ENCODE assay signal across 16 mouse cellular contexts in the genomic region with DNA sequence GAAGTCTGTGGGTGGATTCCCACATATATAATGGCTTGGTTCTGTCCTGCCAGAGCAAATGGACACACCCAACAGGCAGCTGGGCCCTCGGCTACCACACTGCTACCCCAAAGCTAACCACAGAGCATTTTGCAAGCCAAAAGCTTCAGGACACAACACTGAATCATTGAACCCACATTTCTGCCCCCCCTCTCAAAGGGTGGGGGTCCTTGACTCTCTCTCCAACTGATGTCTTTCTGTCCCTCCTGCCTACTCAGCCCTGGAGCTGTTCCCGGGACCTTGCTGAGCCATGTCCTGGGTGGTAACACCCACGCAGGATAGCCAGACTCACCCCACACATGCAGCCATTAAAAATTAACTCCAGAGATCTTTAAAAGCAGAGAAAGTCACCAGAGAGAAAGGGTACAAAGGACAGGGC. TPM values are rescaled to one million over a fixed set of nuclear protein-coding genes. Genes with fewer than 3 reads are reported as not detected.
DNase-seq lines count a peak whose midpoint lies in the region; ATAC-seq and TF ChIP-seq lines count a peak whose summit lies in the region.
"Had no signal": no experiment of that assay in that cellular context is flagged by ENCODE, and none has a peak within 500 bp of the region (broad histone marks: within the 10 kb centered on the region; RNA-seq: fewer than 3 reads in every experiment).

No protein-coding gene starts in this region.

- H3K27ac ChIP-seq in embryonic facial prominence, embryonic 14.5 days (replicated peaks; ENCODE audit: low read depth, low read length): peak overlapping the region; percentile 66
- H3K27ac ChIP-seq in liver, postnatal 0 days (ENCODE audit: low read depth): peak overlapping the region; percentile 62; the same call in 1 of the 2 replicates
- no peak overlapping the region for H3K27ac ChIP-seq in midbrain, embryonic 15.5 days
- H3K27ac ChIP-seq: forebrain, embryonic 12.5 days; heart, adult 2 months; hindbrain, embryonic 15.5 days had no signal

- H3K9me3 ChIP-seq in embryonic facial prominence, embryonic 14.5 days (ENCODE audit: control insufficient read depth, low read length): no peaks in the 10 kb centered on the region
- no peaks in the 10 kb centered on the region for H3K9me3 ChIP-seq in liver, postnatal 0 days (ENCODE audit: low read length)
- H3K9me3 ChIP-seq in midbrain, embryonic 15.5 days: no peaks in the 10 kb centered on the region
- H3K9me3 ChIP-seq: forebrain, embryonic 12.5 days; hindbrain, embryonic 15.5 days had no signal

- no peaks in the 10 kb centered on the region for H3K27me3 ChIP-seq in embryonic facial prominence, embryonic 14.5 days (replicated peaks; ENCODE audit: control insufficient read depth, insufficient read depth, low read length)
- no peaks in the 10 kb centered on the region for H3K27me3 ChIP-seq in liver, postnatal 0 days (ENCODE audit: insufficient read depth, low read length)
- H3K27me3 ChIP-seq in midbrain, embryonic 15.5 days (replicated peaks): no peaks in the 10 kb centered on the region
- H3K27me3 ChIP-seq: forebrain, embryonic 12.5 days; hindbrain, embryonic 15.5 days had no signal

- no peak overlapping the region for H3K4me2 ChIP-seq in embryonic facial prominence, embryonic 14.5 days (ENCODE audit: low read depth, low read length)
- peak overlapping the region; percentile 60 for H3K4me2 ChIP-seq in liver, postnatal 0 days (ENCODE audit: low read depth, low read length)
- H3K4me2 ChIP-seq in midbrain, embryonic 15.5 days: no peak overlapping the region
- H3K4me2 ChIP-seq: forebrain, embryonic 12.5 days; hindbrain, embryonic 15.5 days had no signal

- peak overlapping the region; percentile 2; the same call in 1 of the 2 replicates for H3K9ac ChIP-seq in embryonic facial prominence, embryonic 14.5 days (ENCODE audit: low read depth, low read length)
- no peak overlapping the region for H3K9ac ChIP-seq in liver, postnatal 0 days (replicated peaks)
- H3K9ac ChIP-seq in midbrain, embryonic 15.5 days: no peak overlapping the region
- H3K9ac ChIP-seq: forebrain, embryonic 12.5 days; hindbrain, embryonic 15.5 days had no signal

- peaks cover 64% of the 10 kb centered on the region for H3K4me1 ChIP-seq in embryonic facial prominence, embryonic 14.5 days (ENCODE audit: control insufficient read depth, insufficient read depth, low read length)
- H3K4me1 ChIP-seq in liver, postnatal 0 days (ENCODE audit: insufficient read depth): peaks cover 29% of the 10 kb centered on the region
- peaks cover 12% of the 10 kb centered on the region for H3K4me1 ChIP-seq in midbrain, embryonic 15.5 days

- no peak overlapping the region for H3K4me3 ChIP-seq in embryonic facial prominence, embryonic 14.5 days (ENCODE audit: low read depth, low read length)
- H3K4me3 ChIP-seq in liver, postnatal 0 days (ENCODE audit: low read depth, low read length): 0 out of 2 replicates have a peak overlapping the region, but pooled peaks have one; percentile 21
- H3K4me3 ChIP-seq in midbrain, embryonic 15.5 days: no peak overlapping the region
- H3K4me3 ChIP-seq: forebrain, embryonic 12.5 days; heart, adult 2 months; hindbrain, embryonic 15.5 days had no signal

- 50% methylated on average over 3 of the region's 3 CpGs for WGBS in embryonic facial prominence, embryonic 14.5 days
- WGBS in liver, postnatal 0 days (ENCODE audit: insufficient replicate concordance): 48% methylated on average over 3 of the region's 3 CpGs
- WGBS in midbrain, embryonic 15.5 days: 74% methylated on average over 3 of the region's 3 CpGs

- TF ChIP-seq EP300 in liver, postnatal 0 days (IDR thresholded peaks at IDR 0.05; ENCODE audit: low read depth): no peak

- TF ChIP-seq CTCF in liver, postnatal 0 days (IDR thresholded peaks at IDR 0.05; ENCODE audit: low read depth): no peak

- ATAC-seq in embryonic facial prominence, embryonic 14.5 days (ENCODE audit: low read depth): no peak
- peak; percentile 64 for ATAC-seq in liver, postnatal 0 days
- no peak for ATAC-seq in midbrain, embryonic 15.5 days (replicated peaks)

- H3K36me3 ChIP-seq in embryonic facial prominence, embryonic 14.5 days (ENCODE audit: control insufficient read depth, insufficient read depth, low read length): peaks cover 9% of the 10 kb centered on the region; the same call in 1 of the 2 replicates
- no peaks in the 10 kb centered on the region for H3K36me3 ChIP-seq in liver, postnatal 0 days (replicated peaks; ENCODE audit: insufficient read depth, low read length)
- no peaks in the 10 kb centered on the region for H3K36me3 ChIP-seq in midbrain, embryonic 15.5 days (replicated peaks)
- H3K36me3 ChIP-seq: forebrain, embryonic 12.5 days; hindbrain, embryonic 15.5 days had no signal

- DNase-seq in kidney, postnatal 4 days: peak; percentile 39 to 55
- DNase-seq in kidney, adult 11 months: no peak
- peak; percentile 81 for DNase-seq in Muller cell, postnatal 12 days (ENCODE audit: inconsistent ontology term)
- DNase-seq in embryonic facial prominence, embryonic 14.5 days (ENCODE audit: low spot score): peak; percentile 46
- DNase-seq in liver, postnatal 0 days: no peak
- DNase-seq in frontal cortex, postnatal 25 days (ENCODE audit: low spot score in 2 of 2): no peak
- DNase-seq: adrenal gland, postnatal 14 days; cerebellum, postnatal 10 days; heart, adult 2 months; heart, postnatal 10 days; layer of hippocampus, postnatal 36 days; lung, adult 2 months; right cerebral cortex, postnatal 14 days had no signal

RNA-seq across cellular contexts. Expression of a gene that starts 45.4 kb away (rescaled TPM):
- polyA plus RNA-seq in embryonic facial prominence, embryonic 14.5 days (2014; fragmentation: Nextera tagmentation; extraction: Ambion mirVana): 42.3 and 46.3 TPM in 2 replicates
- polyA plus RNA-seq in liver, postnatal 0 days (2015; fragmentation: Nextera tagmentation; extraction: Ambion mirVana): 5.7 and 5.8 TPM in 2 replicates
- 6.1 and 7.2 TPM in 2 replicates for polyA plus RNA-seq in midbrain, embryonic 15.5 days (2015; fragmentation: Nextera tagmentation; extraction: Ambion mirVana)

Comparison
In these comparisons a context has a peak if more than half of its experiments do, and no peak if none do; other contexts are left out.
1. DNase-seq: peak in kidney, postnatal 4 days (2 of 2), Muller cell, postnatal 12 days (single experiment) and embryonic facial prominence, embryonic 14.5 days (single experiment); none in kidney, adult 11 months (single experiment), liver, postnatal 0 days (single experiment) and frontal cortex, postnatal 25 days (0 of 2).